Mouse (Mus musculus): ENCODE data around the gene Cpne7. TPM values are rescaled to one million over a fixed set of nuclear protein-coding genes. Genes with fewer than 3 reads are reported as not detected.

Gene Cpne7
- polyA plus RNA-seq (2015; fragmentation: Nextera tagmentation; extraction: Ambion mirVana) = 1.6 and 2.6 TPM in 2 replicates

GRCm38 (mm10) chr8:123117127-123117731 is at the start of gene Cpne7:
Cpne7 (plus strand) TSS chr8:123117374.
- Histone ChIP-seq H3K27me3 (peaks cover 45% of the 10 kb centered on the region), H3K9me3 (no peaks in the 10 kb centered on the region), H3K36me3 (no peaks in the 10 kb centered on the region), H3K4me3 (peak within 1 kb of the TSS; percentile 52), H3K27ac (no peak within 1 kb of the TSS), H3K9ac (peak within 1 kb of the TSS; percentile 68), H3K4me1 (peaks cover 21% of the 10 kb centered on the region), H3K4me2 (peak within 1 kb of the TSS; percentile 91)
- WGBS = 1% methylated on average over 50 of the region's 51 CpGs
- no peak for ATAC-seq (ENCODE audit: insufficient number of reproducible peaks, insufficient read depth, low FRiP score, low TSS enrichment, low read depth)

GRCm38 (mm10) chr8:123071176-123071575 is 46.0 kb upstream of the Cpne7 start:
- Histone ChIP-seq H3K9ac (no peak overlapping the region), H3K4me1 (peaks cover 10% of the 10 kb centered on the region), H3K9me3 (no peaks in the 10 kb centered on the region), H3K27ac (no peak overlapping the region), H3K4me3 (no peak overlapping the region), H3K36me3 (peaks cover 72% of the 10 kb centered on the region), H3K4me2 (no peak overlapping the region), H3K27me3 (no peaks in the 10 kb centered on the region)
- ATAC-seq (ENCODE audit: insufficient number of reproducible peaks, insufficient read depth, low FRiP score, low TSS enrichment, low read depth) = no peak
- 72% methylated on average over 4 of the region's 4 CpGs for WGBS

GRCm38 (mm10) chr8:123077213-123077612 is 40.0 kb upstream of the Cpne7 start:
- Histone ChIP-seq H3K4me2 (no peak overlapping the region), H3K4me1 (no peaks in the 10 kb centered on the region), H3K9ac (peak overlapping the region; percentile 55; the same call in 1 of the 2 replicates), H3K36me3 (peaks cover 95% of the 10 kb centered on the region), H3K9me3 (no peaks in the 10 kb centered on the region), H3K27me3 (no peaks in the 10 kb centered on the region), H3K27ac (no peak overlapping the region), H3K4me3 (no peak overlapping the region)
- no peak for ATAC-seq (ENCODE audit: insufficient number of reproducible peaks, insufficient read depth, low FRiP score, low TSS enrichment, low read depth)
- WGBS = 89% methylated on average over 6 of the region's 6 CpGs

GRCm38 (mm10) chr8:123082993-123083392 is 34.2 kb upstream of the Cpne7 start:
- Histone ChIP-seq H3K27ac (no peak overlapping the region), H3K36me3 (peaks cover 92% of the 10 kb centered on the region), H3K9me3 (no peaks in the 10 kb centered on the region), H3K4me2 (no peak overlapping the region), H3K4me1 (no peaks in the 10 kb centered on the region), H3K9ac (no peak overlapping the region), H3K4me3 (no peak overlapping the region), H3K27me3 (no peaks in the 10 kb centered on the region)
- ATAC-seq (ENCODE audit: insufficient number of reproducible peaks, insufficient read depth, low FRiP score, low TSS enrichment, low read depth) = no peak
- 81% methylated on average over 6 of the region's 6 CpGs for WGBS

GRCm38 (mm10) chr8:123083610-123084009 is 33.6 kb upstream of the Cpne7 start:
- no peak for ATAC-seq (ENCODE audit: insufficient number of reproducible peaks, insufficient read depth, low FRiP score, low TSS enrichment, low read depth)
- no peaks in the 10 kb centered on the region for H3K27me3 ChIP-seq
- no peak overlapping the region for H3K4me2 ChIP-seq
- H3K9me3 ChIP-seq = no peaks in the 10 kb centered on the region
- no peak overlapping the region for H3K27ac ChIP-seq
- H3K36me3 ChIP-seq = peaks cover 93% of the 10 kb centered on the region
- WGBS = 88% methylated on average over 12 of the region's 12 CpGs
- H3K4me1 ChIP-seq = no peaks in the 10 kb centered on the region
- no peak overlapping the region for H3K4me3 ChIP-seq
- no peak overlapping the region for H3K9ac ChIP-seq

- no peaks in the 10 kb centered on the region for H3K27me3 ChIP-seq
- ATAC-seq (ENCODE audit: insufficient number of reproducible peaks, insufficient read depth, low FRiP score, low TSS enrichment, low read depth) = no peak
- H3K4me2 ChIP-seq = no peak overlapping the region
- 84% methylated on average over 9 of the region's 9 CpGs for WGBS
- no peaks in the 10 kb centered on the region for H3K4me1 ChIP-seq
- H3K9me3 ChIP-seq = no peaks in the 10 kb centered on the region
- no peak overlapping the region for H3K9ac ChIP-seq
- H3K4me3 ChIP-seq = no peak overlapping the region
- H3K36me3 ChIP-seq = peaks cover 94% of the 10 kb centered on the region
- H3K27ac ChIP-seq = no peak overlapping the region
These were observed 29.9 kb upstream of the Cpne7 start for GRCm38 (mm10) chr8:123087289-123087688.

GRCm38 (mm10) chr8:123097216-123097615 is 20.0 kb upstream of the Cpne7 start:
- Histone ChIP-seq H3K27me3 (no peaks in the 10 kb centered on the region), H3K4me3 (no peak overlapping the region), H3K9ac (0 out of 2 replicates have a peak overlapping the region, but pooled peaks have one; percentile 12), H3K4me2 (no peak overlapping the region), H3K4me1 (peaks cover 14% of the 10 kb centered on the region), H3K9me3 (no peaks in the 10 kb centered on the region), H3K27ac (no peak overlapping the region), H3K36me3 (peaks cover 52% of the 10 kb centered on the region)
- WGBS = 89% methylated on average over 11 of the region's 11 CpGs
- ATAC-seq (ENCODE audit: insufficient number of reproducible peaks, insufficient read depth, low FRiP score, low TSS enrichment, low read depth) = no peak

- WGBS = 76% methylated on average over 12 of the region's 12 CpGs
These were observed 19.2 kb upstream of the Cpne7 start for GRCm38 (mm10) chr8:123097786-123098584.

GRCm38 (mm10) chr8:123100288-123100687 is 16.9 kb upstream of the Cpne7 start:
- ATAC-seq (ENCODE audit: insufficient number of reproducible peaks, insufficient read depth, low FRiP score, low TSS enrichment, low read depth) = no peak; the same call in 1 of the 2 replicates
- peak overlapping the region; percentile 41; the same call in 1 of the 2 replicates for H3K9ac ChIP-seq
- peaks cover 27% of the 10 kb centered on the region for H3K4me1 ChIP-seq
- no peaks in the 10 kb centered on the region for H3K27me3 ChIP-seq
- H3K9me3 ChIP-seq = no peaks in the 10 kb centered on the region
- H3K27ac ChIP-seq = peak overlapping the region; percentile 77
- peaks cover 46% of the 10 kb centered on the region for H3K36me3 ChIP-seq
- no peak overlapping the region for H3K4me2 ChIP-seq
- 16% methylated on average over 8 of the region's 8 CpGs for WGBS
- no peak overlapping the region for H3K4me3 ChIP-seq

More at GRCm38 (mm10) chr8:123097786-123098584, 19.2 kb upstream of the Cpne7 start:
- Histone ChIP-seq H3K4me2 (no peak overlapping the region), H3K27me3 (no peaks in the 10 kb centered on the region), H3K36me3 (peaks cover 47% of the 10 kb centered on the region), H3K4me1 (peaks cover 14% of the 10 kb centered on the region), H3K4me3 (no peak overlapping the region), H3K9ac (no peak overlapping the region), H3K9me3 (no peaks in the 10 kb centered on the region), H3K27ac (no peak overlapping the region)
- no peak for ATAC-seq (ENCODE audit: insufficient number of reproducible peaks, insufficient read depth, low FRiP score, low TSS enrichment, low read depth)

- H3K4me2 ChIP-seq = peak overlapping the region; percentile 95
- H3K4me1 ChIP-seq = peaks cover 27% of the 10 kb centered on the region
- no peak for ATAC-seq (ENCODE audit: insufficient number of reproducible peaks, insufficient read depth, low FRiP score, low TSS enrichment, low read depth)
- 76% methylated on average over 4 of the region's 4 CpGs for WGBS
- H3K9ac ChIP-seq = no peak overlapping the region
- H3K36me3 ChIP-seq = peaks cover 47% of the 10 kb centered on the region
- H3K4me3 ChIP-seq = no peak overlapping the region
- peak overlapping the region; percentile 77; the same call in 1 of the 2 replicates for H3K27ac ChIP-seq
- H3K9me3 ChIP-seq = no peaks in the 10 kb centered on the region
- H3K27me3 ChIP-seq = no peaks in the 10 kb centered on the region
These were observed 15.9 kb upstream of the Cpne7 start for GRCm38 (mm10) chr8:123101244-123101643.

GRCm38 (mm10) chr8:123101735-123102685 is 15.2 kb upstream of the Cpne7 start, which contains the start of gene Rpl13:
Rpl13 (plus strand) TSS chr8:123102350.
- under 1% methylated on average over 56 of the region's 56 CpGs for WGBS
- Histone ChIP-seq H3K27me3 (no peaks in the 10 kb centered on the region), H3K36me3 (peaks cover 44% of the 10 kb centered on the region)

More at GRCm38 (mm10) chr8:123101735-123102685, 15.2 kb upstream of the Cpne7 start, which contains the start of gene Rpl13:
- Histone ChIP-seq H3K9me3 (no peaks in the 10 kb centered on the region), H3K4me2 (peak within 1 kb of the TSS; percentile 95), H3K4me3 (peak within 1 kb of the TSS; percentile 74), H3K4me1 (peaks cover 27% of the 10 kb centered on the region), H3K27ac (peak within 1 kb of the TSS; percentile 95), H3K9ac (peak within 1 kb of the TSS; percentile 98)
- ATAC-seq (ENCODE audit: insufficient number of reproducible peaks, insufficient read depth, low FRiP score, low TSS enrichment, low read depth) = peak; percentile 88

All from embryonic facial prominence, embryonic 13.5 days (tissue).